Mouse (Mus musculus): ENCODE results near the gene Rplp2.
"Not testable (repeated sequence)": the region's sequence is repeated elsewhere in the genome, so short reads cannot be mapped to it uniquely, and the experiment has no call there.

Rplp2 gene

GRCm38 (mm10) chr7:141443828-141444237 is 3.3 kb upstream of the Rplp2 start, which contains the start of gene Pidd1:
Pidd1 (minus strand) TSS chr7:141444025.
- peak; percentile 77 for DNase-seq (ENCODE audit: low read depth)

- not testable (repeated sequence) for DNase-seq (ENCODE audit: low read depth)
Observed at GRCm38 (mm10) chr7:141446374-141446773, 796 bp upstream of the Rplp2 start.

- DNase-seq (ENCODE audit: low read depth) = no peak
Observed at GRCm38 (mm10) chr7:141451928-141452327, 4.8 kb downstream of the Rplp2 start.

- DNase-seq (ENCODE audit: low read depth) = no peak
Observed at GRCm38 (mm10) chr7:141453636-141454035, 6.5 kb downstream of the Rplp2 start.

- DNase-seq (ENCODE audit: low read depth) = peak; percentile 90
Observed at GRCm38 (mm10) chr7:141454967-141455551, 7.9 kb downstream of the Rplp2 start, which contains the start of gene Pnpla2. Pnpla2 (plus strand) TSS chr7:141455198.

GRCm38 (mm10) chr7:141455610-141456314 is 8.6 kb downstream of the Rplp2 start:
- DNase-seq (ENCODE audit: low read depth) = no peak

GRCm38 (mm10) chr7:141456739-141457138 is 9.6 kb downstream of the Rplp2 start:
- no peak for DNase-seq (ENCODE audit: low read depth)

GRCm38 (mm10) chr7:141457236-141457635 is 10.1 kb downstream of the Rplp2 start:
- DNase-seq (ENCODE audit: low read depth) = no peak

- no peak for DNase-seq (ENCODE audit: low read depth)
Observed at GRCm38 (mm10) chr7:141457986-141458660, 11.0 kb downstream of the Rplp2 start.

GRCm38 (mm10) chr7:141458661-141459060 is 11.5 kb downstream of the Rplp2 start:
- DNase-seq (ENCODE audit: low read depth) = no peak

- no peak for DNase-seq (ENCODE audit: low read depth)
Observed at GRCm38 (mm10) chr7:141459301-141459711, 12.1 kb downstream of the Rplp2 start.

- DNase-seq (ENCODE audit: low read depth) = no peak
Observed at GRCm38 (mm10) chr7:141460001-141460390, 12.8 kb downstream of the Rplp2 start.

- no peak for DNase-seq (ENCODE audit: low read depth)
Observed at GRCm38 (mm10) chr7:141460391-141461113, 13.4 kb downstream of the Rplp2 start, which contains the start of gene Cracr2b. Cracr2b (plus strand) TSS chr7:141461094.

GRCm38 (mm10) chr7:141461521-141462332 is 14.6 kb downstream of the Rplp2 start:
- no peak for DNase-seq (ENCODE audit: low read depth)

GRCm38 (mm10) chr7:141462333-141462821 is 15.2 kb downstream of the Rplp2 start:
- no peak for DNase-seq (ENCODE audit: low read depth)

- no peak for DNase-seq (ENCODE audit: low read depth)
Observed at GRCm38 (mm10) chr7:141463824-141464602, 16.8 kb downstream of the Rplp2 start.

- no peak for DNase-seq (ENCODE audit: low read depth)
Observed at GRCm38 (mm10) chr7:141464603-141465201, 17.5 kb downstream of the Rplp2 start.

GRCm38 (mm10) chr7:141465388-141466044 is 18.3 kb downstream of the Rplp2 start:
- DNase-seq (ENCODE audit: low read depth) = no peak

GRCm38 (mm10) chr7:141466045-141466394 is 18.9 kb downstream of the Rplp2 start:
- DNase-seq (ENCODE audit: low read depth) = no peak

All from c-Kit-positive CD71-positive TER-119-negative erythroid progenitor cells, embryonic 14.5 days (primary cell).